Comparison of ENCODE assay signal across 22 mouse cellular contexts in genomic region chr4:32147146-32147545, GRCm38 (mm10).
DNase-seq lines count a peak whose midpoint lies in the region; ATAC-seq and TF ChIP-seq lines count a peak whose summit lies in the region.
"Had no signal": no experiment of that assay in that cellular context is flagged by ENCODE, and none has a peak within 500 bp of the region (broad histone marks: within the 10 kb centered on the region; RNA-seq: fewer than 3 reads in every experiment).

No protein-coding gene starts in this region.

- 25% methylated on average over 1 of the region's 1 CpGs for WGBS in heart, embryonic 10.5 days
- WGBS in kidney, postnatal 0 days = 43% methylated on average over 1 of the region's 1 CpGs
- WGBS in neural tube, embryonic 11.5 days = 39% methylated on average over 1 of the region's 1 CpGs

- peaks cover 5% of the 10 kb centered on the region; the same call in 1 of the 2 replicates for H3K4me1 ChIP-seq in heart, embryonic 10.5 days
- H3K4me1 ChIP-seq in kidney, postnatal 0 days (replicated peaks; ENCODE audit: insufficient read depth, low read length) = no peaks in the 10 kb centered on the region
- no peaks in the 10 kb centered on the region for H3K4me1 ChIP-seq in neural tube, embryonic 11.5 days (ENCODE audit: control insufficient read depth, insufficient read depth, low read length)
- H3K4me1 ChIP-seq: hindbrain, embryonic 10.5 days; midbrain, embryonic 10.5 days had no signal

- H3K36me3 ChIP-seq in heart, embryonic 10.5 days = no peaks in the 10 kb centered on the region
- no peaks in the 10 kb centered on the region for H3K36me3 ChIP-seq in kidney, postnatal 0 days (ENCODE audit: insufficient read depth, low read length)
- no peaks in the 10 kb centered on the region for H3K36me3 ChIP-seq in neural tube, embryonic 11.5 days (ENCODE audit: control insufficient read depth, insufficient read depth, low read length)
- H3K36me3 ChIP-seq: embryonic facial prominence, embryonic 13.5 days; hindbrain, embryonic 10.5 days; limb, embryonic 10.5 days; midbrain, embryonic 10.5 days had no signal

- TF ChIP-seq CTCF in kidney, postnatal 0 days (IDR thresholded peaks at IDR 0.05; ENCODE audit: low read depth) = peak; percentile 37

- H3K9ac ChIP-seq in kidney, postnatal 0 days (ENCODE audit: low read depth, low read length) = no peak overlapping the region
- H3K9ac ChIP-seq in neural tube, embryonic 11.5 days (ENCODE audit: low read length) = no peak overlapping the region
- H3K9ac ChIP-seq: embryonic facial prominence, embryonic 13.5 days; forebrain, embryonic 13.5 days had no signal

- 0 out of 2 replicates have a peak, but pooled peaks cover 2% of the 10 kb centered on the region for H3K27me3 ChIP-seq in heart, embryonic 10.5 days (ENCODE audit: insufficient read depth, poor library complexity, severe bottlenecking)
- H3K27me3 ChIP-seq in kidney, postnatal 0 days (ENCODE audit: insufficient read depth, low read length) = no peaks in the 10 kb centered on the region
- no peaks in the 10 kb centered on the region for H3K27me3 ChIP-seq in neural tube, embryonic 11.5 days (ENCODE audit: control insufficient read depth, insufficient read depth, low read length)
- H3K27me3 ChIP-seq: embryonic facial prominence, embryonic 13.5 days; forebrain, embryonic 13.5 days had no signal

- no peak overlapping the region for H3K27ac ChIP-seq in heart, embryonic 10.5 days
- no peak overlapping the region for H3K27ac ChIP-seq in kidney, postnatal 0 days
- H3K27ac ChIP-seq in neural tube, embryonic 11.5 days (ENCODE audit: low read depth, low read length) = no peak overlapping the region
- H3K27ac ChIP-seq: embryonic facial prominence, embryonic 13.5 days; forebrain, embryonic 13.5 days; hindbrain, embryonic 10.5 days; limb, embryonic 10.5 days; macrophage; midbrain, embryonic 10.5 days had no signal

- ATAC-seq in kidney, postnatal 0 days (replicated peaks; ENCODE audit: low FRiP score, low read depth) = no peak
- ATAC-seq in neural tube, embryonic 11.5 days (ENCODE audit: insufficient read depth, low FRiP score, low TSS enrichment) = no peak
- ATAC-seq: forebrain, embryonic 13.5 days; intestine, postnatal 0 days had no signal

- H3K4me3 ChIP-seq in heart, embryonic 10.5 days = no peak overlapping the region
- no peak overlapping the region for H3K4me3 ChIP-seq in kidney, postnatal 0 days (replicated peaks; ENCODE audit: low read depth, low read length)
- no peak overlapping the region for H3K4me3 ChIP-seq in neural tube, embryonic 11.5 days (ENCODE audit: low read depth, low read length)
- H3K4me3 ChIP-seq: embryonic facial prominence, embryonic 13.5 days; erythroblast, embryonic 14.5 days; forebrain, embryonic 13.5 days; hindbrain, embryonic 10.5 days; limb, embryonic 10.5 days; midbrain, embryonic 10.5 days had no signal

- H3K4me2 ChIP-seq in kidney, postnatal 0 days (ENCODE audit: low read length) = no peak overlapping the region
- H3K4me2 ChIP-seq in neural tube, embryonic 11.5 days (ENCODE audit: low read depth) = no peak overlapping the region
- H3K4me2 ChIP-seq: embryonic facial prominence, embryonic 13.5 days; forebrain, embryonic 13.5 days had no signal

- H3K9me3 ChIP-seq in heart, embryonic 10.5 days = no peaks in the 10 kb centered on the region
- H3K9me3 ChIP-seq in kidney, postnatal 0 days (replicated peaks; ENCODE audit: low read length) = no peaks in the 10 kb centered on the region
- H3K9me3 ChIP-seq in neural tube, embryonic 11.5 days (ENCODE audit: control insufficient read depth, low read length) = no peaks in the 10 kb centered on the region
- H3K9me3 ChIP-seq: embryonic facial prominence, embryonic 13.5 days; forebrain, embryonic 13.5 days; hindbrain, embryonic 10.5 days; limb, embryonic 10.5 days; midbrain, embryonic 10.5 days had no signal

- DNase-seq in heart, adult 11 months = peak; percentile 68
- no peak for DNase-seq in heart, embryonic 10.5 days (ENCODE audit: low spot score)
- DNase-seq in kidney, postnatal 0 days (ENCODE audit: low spot score) = no peak
- DNase-seq in kidney, adult 8-10 months = no peak
- peak; percentile 5 for DNase-seq in neural tube, embryonic 11.5 days (ENCODE audit: low spot score)
- DNase-seq in neural tube, embryonic 10.5 days (ENCODE audit: extremely low spot score, low spot score) = no peak
- no peak for DNase-seq in left cerebral cortex, adult 9 months (ENCODE audit: low spot score in 2 of 2)
- DNase-seq: adrenal gland, postnatal 14 days; B cell, adult 2 months; cerebellum, adult 2 months; cerebellum, postnatal 36 days; embryo, embryonic 11 days; kidney, postnatal 10 days; right cerebral cortex, postnatal 14 days had no signal

Comparison
In these comparisons a context has a peak if more than half of its experiments do, and no peak if none do; other contexts are left out.
1. DNase-seq: peak in heart, adult 11 months (single experiment) and neural tube, embryonic 11.5 days (single experiment); none in heart, embryonic 10.5 days (single experiment), kidney, postnatal 0 days (single experiment), kidney, adult 8-10 months (0 of 2), neural tube, embryonic 10.5 days (single experiment) and left cerebral cortex, adult 9 months (0 of 2).